Mouse (Mus musculus) C2C12 (cell line): ENCODE measurements around the gene Sorcs2. TPM values are rescaled to one million over a fixed set of nuclear protein-coding genes. Genes with fewer than 3 reads are reported as not detected.
A peak's percentile ranks its signal among the peaks of the same experiment; 100 is the strongest.

Source experiments
- H3K27me3 ChIP-seq: one replicate; pipeline ENCODE4 v1.6.1; 2011; ENCODE audit not compliant: control insufficient read depth, insufficient read depth, insufficient read length
- H3K36me3 ChIP-seq: one replicate; pipeline ENCODE4 v1.6.1; 2011; ENCODE audit not compliant: control insufficient read depth, insufficient read depth
- H3K4me3 ChIP-seq: one replicate; pipeline ENCODE4 v1.5.1; 2011; ENCODE audit warnings: mild to moderate bottlenecking, control low read depth; ENCODE audit not compliant: poor library complexity, insufficient read depth, severe bottlenecking
- H3K79me2 ChIP-seq: one replicate; pipeline ENCODE4 v1.6.1; 2011; ENCODE audit not compliant: control insufficient read depth, insufficient read depth
- H3K79me3 ChIP-seq: one replicate; pipeline ENCODE4 v1.6.1; 2011; ENCODE audit warnings: low read depth, control low read depth
- H3ac ChIP-seq: one replicate; pipeline ENCODE3; 2011; ENCODE audit warnings: low read depth; ENCODE audit not compliant: control insufficient read depth, insufficient read length
- CEBPB ChIP-seq: IDR thresholded peaks from one replicate; pipeline ENCODE4 v1.6.1; 2011; ENCODE audit warnings: low read depth, mild to moderate bottlenecking, control low read depth, moderate library complexity
- CTCF ChIP-seq: IDR thresholded peaks from one replicate; pipeline ENCODE4 v1.5.1; 2011; ENCODE audit not compliant: control insufficient read depth, insufficient read depth, insufficient read length
- FOSL1 ChIP-seq: IDR thresholded peaks from one replicate; pipeline ENCODE4 v1.8.0; 2011; ENCODE audit warnings: mild to moderate bottlenecking, low read length; ENCODE audit not compliant: poor library complexity, insufficient read depth, severe bottlenecking
- MAX ChIP-seq: IDR thresholded peaks from one replicate; pipeline ENCODE4 v1.6.1; 2011; ENCODE audit warnings: mild to moderate bottlenecking, control low read depth
- MYOD1 ChIP-seq: IDR thresholded peaks from one replicate; pipeline ENCODE4 v1.6.1; 2011; ENCODE audit warnings: low read depth; ENCODE audit not compliant: control insufficient read depth, insufficient read length
- MYOG ChIP-seq: IDR thresholded peaks from one replicate; pipeline ENCODE4 v1.6.1; 2011; ENCODE audit not compliant: control insufficient read depth, insufficient read length; ENCODE audit errors: extremely low read depth
- USF1 ChIP-seq: IDR thresholded peaks from one replicate; pipeline ENCODE4 v1.6.1; 2011; ENCODE audit warnings: low read depth, mild to moderate bottlenecking, control low read depth, moderate library complexity
- polyA plus RNA-seq: library from polyadenylated mRNA; unstranded; fragments of >200 nt; fragmentation: generic; extraction: Trizol; gene quantifications from one replicate; pipeline ENCODE4 v1.2.1, GENCODE M21; 2012; ENCODE audit warnings: missing spikeins

The Sorcs2 gene
- polyA plus RNA-seq, 1 experiment = 67.7 TPM

DNA sequence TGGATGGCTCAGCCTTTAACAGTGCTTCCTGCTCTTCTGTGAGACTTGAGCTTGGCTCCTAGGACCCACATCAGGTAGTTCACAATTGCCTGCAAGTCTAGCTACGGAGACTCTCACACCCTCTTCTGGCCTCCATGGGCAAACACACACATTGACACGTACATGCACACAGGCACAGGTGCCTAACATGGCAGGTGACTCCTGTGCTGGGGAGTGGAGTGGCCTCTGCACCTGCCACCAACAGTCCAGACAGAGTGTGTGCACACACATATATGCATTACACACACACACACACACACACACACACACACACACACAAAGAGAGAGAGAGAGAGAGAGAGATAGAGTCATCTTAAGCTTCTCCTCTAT, 19.6 kb downstream of the Sorcs2 start:
- TF ChIP-seq CTCF (no peak), MYOD1 (no peak), CEBPB (no peak), USF1 (no peak), FOSL1 (no peak), MYOG (no peak), MAX (no peak)
- peaks cover 13% of the 10 kb centered on the region for H3K79me3 ChIP-seq
- H3K27me3 ChIP-seq = no peaks in the 10 kb centered on the region
- H3K4me3 ChIP-seq = no peak overlapping the region
- H3K36me3 ChIP-seq = no peaks in the 10 kb centered on the region
- H3K79me2 ChIP-seq = peaks cover 64% of the 10 kb centered on the region
- no peak overlapping the region for H3ac ChIP-seq

DNA sequence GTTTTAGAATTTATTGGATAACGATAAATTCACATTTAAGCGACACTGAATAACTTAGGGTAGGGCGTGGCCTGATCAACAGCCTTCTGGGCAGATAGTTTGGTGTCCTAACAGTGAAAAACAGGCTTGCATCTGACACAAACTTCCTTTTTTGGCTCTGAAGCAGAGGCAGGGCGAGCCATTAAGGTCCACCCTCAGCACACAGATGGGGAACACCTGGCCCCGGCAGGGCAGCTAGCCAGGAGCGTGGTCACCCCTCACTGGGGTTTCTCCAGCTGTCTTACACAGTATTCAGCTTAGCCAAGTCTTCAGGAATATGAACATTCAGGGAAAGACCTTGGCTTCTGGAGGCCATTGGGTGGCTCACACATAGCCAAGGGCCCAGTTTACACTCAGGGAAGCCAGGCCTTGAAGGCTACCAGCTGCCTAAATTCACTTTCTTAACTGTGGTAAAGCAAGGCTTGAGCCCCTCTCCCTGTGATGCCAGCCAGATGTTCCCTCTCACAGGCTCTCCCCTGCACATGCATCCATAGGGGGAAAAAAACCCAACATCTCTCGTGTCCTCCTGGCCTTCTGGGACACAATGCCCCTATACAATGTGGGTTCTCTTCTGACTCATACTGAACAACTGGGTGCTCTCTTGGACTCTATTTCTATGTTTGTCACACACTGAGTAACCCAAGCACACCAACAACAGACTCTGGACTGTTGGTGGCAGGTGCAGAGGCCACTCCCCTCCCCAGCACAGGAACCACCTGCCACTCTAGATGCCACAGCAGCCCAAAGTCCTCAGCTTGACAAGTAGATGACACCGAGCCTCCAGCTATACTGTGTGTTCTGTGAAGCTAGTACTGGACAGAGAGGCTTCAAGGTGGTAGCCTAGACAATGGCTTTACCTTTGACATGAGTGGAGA, 20.2 kb downstream of the Sorcs2 start:
- no peaks in the 10 kb centered on the region for H3K27me3 ChIP-seq
- no peak overlapping the region for H3ac ChIP-seq
- TF ChIP-seq MYOD1 = peak; percentile 94
- no peak for TF ChIP-seq CEBPB
- no peak for TF ChIP-seq FOSL1
- no peak for TF ChIP-seq USF1
- TF ChIP-seq MYOG = no peak
- no peak overlapping the region for H3K4me3 ChIP-seq
- H3K79me3 ChIP-seq = peaks cover 13% of the 10 kb centered on the region
- H3K79me2 ChIP-seq = peaks cover 60% of the 10 kb centered on the region
- H3K36me3 ChIP-seq = no peaks in the 10 kb centered on the region

DNA sequence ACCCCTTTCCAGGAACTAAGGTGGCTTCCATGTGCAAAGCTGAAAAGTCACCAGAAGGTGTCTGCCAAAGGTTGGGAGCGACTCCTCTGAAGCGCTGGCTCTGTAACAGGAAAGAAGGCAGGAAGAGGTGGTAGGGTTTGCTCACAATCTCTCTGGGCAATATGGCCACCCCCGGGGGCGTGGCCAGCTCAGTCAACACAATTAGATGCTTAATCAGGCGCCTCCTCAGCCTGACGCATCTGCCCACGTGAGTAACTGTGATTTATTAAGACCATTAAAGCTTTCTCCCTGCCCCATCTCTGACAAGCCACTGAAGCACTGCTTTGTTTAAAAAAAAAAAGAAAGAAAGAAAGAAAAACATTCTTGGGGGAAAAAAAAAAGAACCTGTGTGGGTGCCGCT, 22.1 kb downstream of the Sorcs2 start:
- Histone ChIP-seq H3K79me3 (peaks cover 14% of the 10 kb centered on the region), H3ac (no peak overlapping the region), H3K27me3 (no peaks in the 10 kb centered on the region), H3K79me2 (peaks cover 62% of the 10 kb centered on the region), H3K4me3 (no peak overlapping the region), H3K36me3 (no peaks in the 10 kb centered on the region)
- TF ChIP-seq USF1 = peak; percentile 87
- TF ChIP-seq MYOD1 = no peak

DNA sequence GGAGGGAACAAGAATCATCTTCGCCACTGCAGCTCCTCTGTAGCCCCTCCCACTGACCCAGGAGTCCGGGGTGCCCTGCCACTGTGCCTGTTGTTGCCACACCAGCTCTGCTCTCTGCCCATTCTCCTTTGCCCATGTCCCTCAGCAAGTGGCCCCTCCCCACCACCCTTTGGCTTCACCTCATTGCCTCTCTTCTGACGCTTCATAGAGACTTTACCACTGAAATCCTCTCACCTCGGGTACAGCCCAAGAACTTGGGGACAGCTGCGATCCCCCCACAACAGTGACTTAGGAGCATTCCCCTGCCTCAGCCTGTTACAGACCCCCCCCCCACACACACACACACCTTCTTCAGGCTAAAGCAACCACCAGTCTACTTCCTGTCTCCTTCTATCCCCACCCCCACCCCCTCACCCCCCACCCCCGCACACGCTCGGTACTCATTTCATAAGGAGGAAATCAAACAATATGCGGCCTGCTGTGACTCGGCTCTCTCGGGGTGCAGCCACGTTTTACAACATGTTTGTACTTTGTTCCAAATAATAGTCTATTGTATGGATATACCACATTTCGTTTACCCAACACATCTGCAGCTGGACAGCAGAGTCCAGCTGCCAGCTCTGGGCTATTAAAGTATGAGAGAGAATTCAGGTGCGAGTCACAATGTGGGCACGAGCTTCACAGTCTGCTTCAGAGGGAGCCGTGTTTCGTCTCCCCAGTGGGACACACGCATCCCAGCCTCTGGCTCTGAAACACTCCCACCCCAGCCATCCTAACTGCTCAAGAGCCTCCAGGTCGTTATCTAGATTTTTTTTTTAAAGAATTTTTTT, 23.5 kb downstream of the Sorcs2 start:
- TF ChIP-seq MYOD1 (peak; percentile 28), FOSL1 (no peak)
- H3K4me3 ChIP-seq = no peak overlapping the region
- H3K79me3 ChIP-seq = peaks cover 16% of the 10 kb centered on the region
- H3ac ChIP-seq = no peak overlapping the region
- no peaks in the 10 kb centered on the region for H3K36me3 ChIP-seq
- H3K27me3 ChIP-seq = no peaks in the 10 kb centered on the region
- H3K79me2 ChIP-seq = peaks cover 71% of the 10 kb centered on the region

DNA sequence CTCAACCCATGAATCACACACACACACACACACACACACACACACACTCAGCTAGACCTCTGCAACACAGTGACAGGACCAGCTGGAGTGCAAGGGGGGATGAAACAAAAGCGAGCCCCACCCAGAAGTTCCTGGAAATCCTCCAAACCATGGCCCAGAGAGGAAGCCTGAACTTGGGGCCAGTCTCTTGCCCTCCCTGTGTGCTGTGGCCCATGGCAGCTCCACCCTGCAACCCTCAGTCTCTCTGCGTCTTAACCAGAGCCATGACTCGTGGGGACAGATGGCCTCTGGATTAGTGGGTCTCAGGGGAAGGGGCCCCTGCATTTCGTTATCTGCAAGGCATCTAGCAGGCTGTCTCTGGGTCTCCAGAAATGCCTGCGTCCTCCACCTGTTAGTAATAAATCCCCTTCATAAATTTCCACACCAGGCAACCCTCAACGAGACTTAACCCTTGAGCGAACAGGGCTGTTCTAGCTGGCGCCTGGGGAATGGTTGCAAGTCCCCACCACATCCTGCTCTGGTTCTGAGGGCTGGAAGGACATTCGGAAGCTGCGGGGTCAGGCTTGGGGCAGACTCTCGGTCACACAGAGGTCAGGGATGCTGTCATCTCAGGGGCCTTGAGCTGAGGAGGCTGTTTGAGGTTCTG, 24.6 kb downstream of the Sorcs2 start:
- Histone ChIP-seq H3K27me3 (no peaks in the 10 kb centered on the region), H3K79me2 (peaks cover 71% of the 10 kb centered on the region), H3K36me3 (no peaks in the 10 kb centered on the region), H3ac (no peak overlapping the region), H3K79me3 (peaks cover 13% of the 10 kb centered on the region), H3K4me3 (no peak overlapping the region)
- peak; percentile 85 for TF ChIP-seq MYOD1
- peak; percentile 5 for TF ChIP-seq CEBPB
- peak; percentile 2 for TF ChIP-seq FOSL1
- TF ChIP-seq USF1 = no peak

DNA sequence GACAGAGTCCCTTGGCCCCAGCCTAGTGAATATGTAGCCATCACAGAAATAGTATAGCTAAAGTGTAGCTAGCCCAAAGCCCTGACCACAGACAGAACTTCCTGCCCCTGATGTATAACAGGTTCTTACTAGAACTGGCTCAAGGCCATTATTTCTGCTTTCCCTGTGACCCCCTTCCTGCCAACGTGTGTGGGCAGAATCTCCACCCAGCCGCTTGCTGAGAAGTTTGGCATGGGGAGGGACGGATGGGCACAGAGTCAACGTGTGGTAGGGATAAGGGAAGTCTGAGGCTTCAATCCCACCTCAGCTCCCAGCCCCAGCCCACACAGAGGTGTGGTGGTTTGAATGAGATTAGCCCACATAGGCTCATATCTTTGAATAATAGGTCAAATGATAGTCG, 26.2 kb downstream of the Sorcs2 start:
- H3K79me3 ChIP-seq = peaks cover 11% of the 10 kb centered on the region
- H3K36me3 ChIP-seq = no peaks in the 10 kb centered on the region
- no peak overlapping the region for H3K4me3 ChIP-seq
- TF ChIP-seq CTCF = no peak
- TF ChIP-seq FOSL1 = no peak
- TF ChIP-seq CEBPB = no peak
- no peak for TF ChIP-seq MAX
- TF ChIP-seq MYOG = no peak
- TF ChIP-seq USF1 = no peak
- no peaks in the 10 kb centered on the region for H3K27me3 ChIP-seq
- H3ac ChIP-seq = no peak overlapping the region
- peaks cover 57% of the 10 kb centered on the region for H3K79me2 ChIP-seq
